Mouse (Mus musculus): ENCODE results near the gene Ivns1abp. TPM values are rescaled to one million over a fixed set of nuclear protein-coding genes. Genes with fewer than 3 reads are reported as not detected.

Ivns1abp gene
- total RNA-seq, 2 experiments from 2014 or later: 774 to 837 TPM

GRCm38 (mm10) chr1:151409827-151410226 lies 65.5 kb downstream of the Ivns1abp start:
- DNase-seq: no peak
- intact Hi-C loops (cut with DNase I): no loop called here

Other genes with a start within 250 kb of the Ivns1abp start
- gene Gm47985, start 161.9 kb upstream of the Ivns1abp start, total RNA-seq (2021): under 1 TPM; 0.39 to 0.84 TPM
- not detected for gene Gm8947, start 152.1 kb upstream of the Ivns1abp start, total RNA-seq (2021)
- gene Gm47995, start 146.0 kb upstream of the Ivns1abp start, total RNA-seq (2021): not detected
- gene 3110040M04Rik, start 140.4 kb upstream of the Ivns1abp start, total RNA-seq (2021): not detected
- gene Gm47996, start 134.3 kb upstream of the Ivns1abp start, total RNA-seq (2021): not detected
- 1 to 10 TPM; 7.0 to 8.8 TPM for gene Swt1, start 84.0 kb downstream of the Ivns1abp start, total RNA-seq (2021)
- 10 to 100 TPM; 20.0 to 20.3 TPM for gene Trmt1l, start 84.1 kb downstream of the Ivns1abp start, total RNA-seq (2021)
- gene Rnf2, start 156.5 kb downstream of the Ivns1abp start, total RNA-seq (2021): 10 to 100 TPM; 16.7 to 18.6 TPM
- gene Fam129a, start 226.7 kb downstream of the Ivns1abp start, total RNA-seq (2021): 10 to 100 TPM; 12.8 to 18.2 TPM

All from heart, postnatal 36 days (tissue).